Mouse (Mus musculus) liver, adult 2 months (tissue): ENCODE measurements around the gene Jhy.

Source experiments
- CTCF ChIP-seq: fragments of 200-500 bp; IDR thresholded peaks from 2 replicates; pipeline ENCODE4 v1.5.1; 2011; ENCODE audit warnings: low read depth, low read length, control low read depth
- POLR2A ChIP-seq: fragments of 200-500 bp; IDR thresholded peaks from 2 replicates; pipeline ENCODE4 v1.6.1; 2011; ENCODE audit warnings: low read length, control low read depth; ENCODE audit not compliant: insufficient read depth; ENCODE audit errors: extremely low read depth

- no peak for TF ChIP-seq CTCF
- TF ChIP-seq POLR2A, result no peak
Measured at GRCm38 (mm10) chr9:40933323-40933722, 30.6 kb downstream of the Jhy start.
